Mouse (Mus musculus) CD4-positive helper T cell, adult 2 months (primary cell): ENCODE data around the gene Neu1.
"Not testable (repeated sequence)": the region's sequence is repeated elsewhere in the genome, so short reads cannot be mapped to it uniquely, and the experiment has no call there.

Experiments
- DNase-seq: peaks from one replicate; pipeline ENCODE4 v3.0.0-alpha.2; 2012; ENCODE audit warnings: low read depth, missing footprints, low spot score

The Neu1 gene

GRCm38 (mm10) chr17:34964640-34965049, 33.6 kb downstream of the Neu1 start:
- DNase-seq, result no peak

- no peak for DNase-seq
These were observed 34.6 kb downstream of the Neu1 start for GRCm38 (mm10) chr17:34965627-34966026.

DNA sequence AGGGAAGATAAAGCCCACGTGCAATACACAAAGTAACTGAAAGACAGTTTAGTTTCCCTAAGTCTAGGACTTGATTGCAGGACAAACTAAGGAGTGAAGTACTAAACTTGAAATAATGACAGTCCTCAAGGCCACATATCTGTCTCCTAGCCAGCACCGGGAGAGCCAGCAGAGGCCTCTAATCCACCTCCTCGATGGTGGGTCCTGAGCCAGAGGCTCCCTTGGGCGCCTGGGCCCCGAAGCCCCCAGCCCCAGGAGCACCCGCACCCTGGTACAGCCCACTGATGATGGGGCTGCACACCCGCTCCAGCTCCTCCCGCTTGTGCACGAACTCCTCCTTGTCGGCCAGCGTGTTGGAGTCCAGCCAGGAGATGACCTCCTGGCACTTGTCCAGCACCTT, 38.8 kb downstream of the Neu1 start, which contains the start of gene Gm20481:
Gene Gm20481 (plus strand): TSS at position 91 of the 400 bp plus-strand sequence.
- not testable (repeated sequence) for DNase-seq

DNA sequence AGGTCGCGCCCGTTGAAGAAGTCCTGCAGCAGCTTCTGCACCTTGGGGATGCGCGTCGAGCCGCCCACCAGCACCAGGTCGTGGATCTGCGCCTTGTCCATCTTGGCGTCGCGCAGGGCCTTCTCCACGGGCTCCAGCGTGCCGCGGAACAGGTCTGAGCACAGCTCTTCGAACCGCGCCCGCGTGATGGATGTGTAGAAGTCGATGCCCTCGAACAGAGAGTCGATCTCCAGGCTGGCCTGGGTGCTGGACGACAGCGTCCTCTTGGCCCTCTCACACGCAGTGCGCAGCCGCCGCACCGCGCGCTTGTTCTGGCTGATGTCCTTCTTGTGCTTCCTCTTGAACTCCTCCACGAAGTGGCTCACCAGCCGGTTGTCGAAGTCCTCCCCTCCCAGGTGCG, 39.8 kb downstream of the Neu1 start:
- DNase-seq, result not testable (repeated sequence)

DNA sequence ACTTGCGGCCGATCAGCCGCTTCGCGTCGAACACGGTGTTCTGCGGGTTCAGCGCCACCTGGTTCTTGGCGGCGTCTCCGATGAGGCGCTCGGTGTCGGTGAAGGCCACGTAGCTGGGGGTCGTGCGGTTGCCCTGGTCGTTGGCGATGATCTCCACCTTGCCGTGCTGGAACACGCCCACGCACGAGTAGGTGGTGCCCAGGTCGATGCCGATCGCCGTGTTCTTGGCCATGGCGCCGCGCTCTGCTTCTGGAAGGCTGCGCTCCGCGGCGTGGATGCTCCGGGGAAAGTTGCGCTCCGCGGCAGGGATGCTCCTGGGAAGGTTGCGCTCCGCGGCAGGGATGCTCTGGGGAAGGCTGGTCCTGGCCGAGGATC, 40.6 kb downstream of the Neu1 start:
- not testable (repeated sequence) for DNase-seq

DNA sequence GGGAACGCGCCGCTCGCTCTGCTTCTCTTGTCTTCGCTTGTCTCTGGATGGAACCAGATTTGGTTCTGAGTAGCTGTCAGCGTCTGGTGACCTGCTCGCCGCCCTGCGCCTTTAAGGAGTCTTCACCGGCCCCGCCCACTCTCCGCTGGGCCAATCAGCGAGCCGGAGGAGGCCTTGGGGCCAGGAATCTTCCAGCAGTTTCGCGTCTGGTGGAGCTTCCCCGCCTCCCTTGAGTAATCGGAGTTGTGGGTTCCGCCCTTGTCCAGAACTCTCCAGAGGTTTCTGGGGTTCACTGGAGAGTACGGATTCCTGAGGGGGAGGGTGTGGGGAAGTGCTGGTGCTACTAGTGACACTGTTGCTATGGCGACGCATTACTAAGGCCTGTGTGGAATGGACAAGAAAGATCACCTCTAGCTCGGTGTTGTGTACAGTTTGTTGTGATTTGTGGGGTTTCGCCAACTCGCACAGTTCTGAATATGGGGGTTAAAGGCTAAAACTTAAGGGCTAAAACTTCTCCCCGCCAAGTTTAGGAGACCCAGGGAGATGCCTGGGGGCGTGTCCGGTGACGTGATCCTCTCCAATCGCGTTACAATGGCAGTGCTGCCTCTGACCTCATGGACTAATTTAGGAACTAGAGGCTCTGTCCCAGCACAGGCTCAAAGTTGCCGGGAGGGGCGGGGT, 41.2 kb downstream of the Neu1 start, which contains the start of the genes Hspa1a and Hspa1l:
Gene Hspa1a (minus strand): TSS at position 88 of the 681 bp plus-strand sequence.
Gene Hspa1l (plus strand): TSS at position 635 of the 681 bp plus-strand sequence.
- DNase-seq, result peak; percentile 82

DNA sequence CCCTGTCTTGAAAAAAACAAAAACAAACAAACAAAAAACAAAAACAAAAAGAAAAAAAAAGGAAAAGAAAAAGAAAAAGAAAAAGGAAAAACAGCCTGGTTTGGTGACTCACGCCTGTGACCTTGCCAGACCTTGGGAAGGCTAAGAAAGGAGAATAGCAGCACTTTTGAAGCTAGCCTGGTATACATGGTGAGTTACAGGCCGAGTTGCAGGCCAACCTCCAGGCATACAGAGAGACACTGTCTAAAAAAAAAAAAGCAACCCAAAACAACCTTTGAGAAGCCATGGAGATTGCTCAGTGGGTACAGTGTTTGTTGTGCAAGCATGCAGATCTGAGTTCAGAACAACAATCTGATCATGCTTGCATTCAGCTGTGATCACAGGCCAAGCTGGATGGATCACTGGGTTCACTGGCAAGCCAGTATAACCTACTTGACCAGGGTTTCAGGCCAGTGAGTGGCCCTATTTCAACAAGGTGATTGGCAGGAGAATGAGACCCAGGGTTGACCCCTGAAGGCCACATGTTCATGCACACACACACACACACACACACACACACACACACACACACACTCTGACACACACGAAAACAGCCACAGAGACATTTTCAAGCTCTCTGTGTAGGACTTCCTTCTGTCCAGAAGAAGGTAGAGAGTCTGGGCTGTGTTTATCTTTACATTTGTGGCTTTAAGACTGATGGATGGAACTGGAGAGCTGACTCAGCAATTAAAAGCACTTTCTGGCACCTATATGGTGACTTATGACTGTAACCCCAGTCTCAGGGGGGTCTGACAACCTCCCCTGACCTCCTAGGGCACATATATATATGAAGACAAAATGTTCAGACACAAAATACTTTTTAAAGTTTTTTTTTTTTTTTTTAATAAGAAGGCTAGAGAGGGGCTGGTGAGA, 44.8 kb downstream of the Neu1 start:
- no peak for DNase-seq

GRCm38 (mm10) chr17:34977000-34977399, 45.9 kb downstream of the Neu1 start:
- no peak for DNase-seq

GRCm38 (mm10) chr17:34978239-34978638, 47.2 kb downstream of the Neu1 start:
- DNase-seq, result no peak

GRCm38 (mm10) chr17:34979631-34980030, 48.6 kb downstream of the Neu1 start:
- no peak for DNase-seq

DNA sequence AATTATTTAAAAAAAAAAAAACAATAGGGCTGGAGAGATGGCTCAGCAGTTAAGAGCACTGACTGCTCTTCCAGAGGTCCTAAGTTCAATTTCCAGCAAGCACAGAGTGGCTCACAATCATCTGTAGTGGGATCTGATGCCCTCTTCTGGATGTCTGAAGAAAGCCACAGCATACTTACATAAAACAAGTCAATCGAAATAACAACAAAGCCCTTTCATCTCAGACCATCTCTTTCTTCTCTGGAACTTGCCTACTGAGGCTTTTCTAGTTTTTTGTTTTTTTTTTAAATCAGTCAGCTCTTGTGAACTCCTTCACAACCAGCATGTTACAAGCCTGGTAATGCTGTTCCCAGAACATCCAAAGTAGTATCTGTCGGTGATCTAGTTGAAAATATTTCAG, 49.6 kb downstream of the Neu1 start:
- peak; percentile 82 for DNase-seq

DNA sequence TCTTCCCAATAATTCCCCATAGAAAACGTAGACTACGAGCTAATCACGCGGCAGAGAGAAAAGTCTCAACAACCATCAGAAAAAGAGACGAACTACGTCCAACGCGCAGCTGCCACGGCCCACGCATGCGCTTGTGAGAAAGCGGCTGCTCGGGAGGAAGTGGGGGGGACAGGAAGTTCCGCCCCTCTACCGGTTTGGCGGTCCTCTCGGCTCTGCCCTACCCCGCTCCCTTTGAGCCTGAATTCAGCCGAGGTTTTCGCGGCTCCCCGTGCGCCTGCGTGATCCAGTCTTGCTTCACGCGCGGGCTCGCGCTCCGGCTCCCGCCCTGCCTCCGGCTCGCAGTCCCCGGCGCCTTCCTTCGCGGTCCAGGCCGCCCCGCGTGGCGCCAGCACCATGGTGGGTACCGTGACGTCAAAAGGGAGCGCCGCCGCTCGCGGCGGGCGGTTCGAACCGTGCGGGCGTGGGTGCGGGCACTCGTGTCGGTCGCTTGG, 50.7 kb downstream of the Neu1 start, which contains the start of gene Lsm2:
Gene Lsm2 (plus strand): TSS at position 173 of the 491 bp plus-strand sequence.
- DNase-seq, result peak; percentile 95

GRCm38 (mm10) chr17:34982328-34982727, 51.3 kb downstream of the Neu1 start:
- DNase-seq, result no peak

- peak; percentile 70 for DNase-seq
These were observed 53.2 kb downstream of the Neu1 start for GRCm38 (mm10) chr17:34984218-34984617.
